Mouse (Mus musculus): ENCODE data around the gene Acat2.

DNA sequence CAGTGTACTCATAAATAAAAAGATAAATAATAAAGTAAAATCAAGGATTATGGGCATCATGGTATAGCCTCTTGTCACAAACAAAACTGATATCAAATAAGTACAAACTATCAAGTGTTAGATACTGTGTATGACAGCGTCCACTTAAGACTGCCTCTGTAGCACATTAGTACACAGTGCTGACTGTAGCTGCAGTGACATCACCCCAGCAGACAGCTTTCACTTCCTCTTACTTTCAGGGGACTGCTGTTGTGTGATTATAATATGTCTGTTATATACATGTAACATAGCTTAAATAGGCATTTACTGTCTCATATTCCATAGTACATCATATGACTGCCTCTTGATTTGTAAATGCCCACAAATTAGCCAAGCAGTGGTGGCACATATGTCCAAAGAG is 39.5 kb downstream of the Acat2 start:
- TF ChIP-seq CTCF (IDR thresholded peaks at IDR 0.05; ENCODE audit: control insufficient read depth, insufficient read depth, low read length) (no peak), POLR2A (IDR thresholded peaks at IDR 0.05; ENCODE audit: borderline replicate concordance, control insufficient read depth, low read depth, low read length) (no peak)
